Mouse (Mus musculus) testis, adult 2 months (tissue): ENCODE measurements at regions not wholly inside any gene's neighbourhood (a gene's known extent, or its start where the extent isn't known, plus 50 kb on each side); places are given as distances from the start of the nearest gene placed in this dataset.
A peak's percentile ranks its signal among the peaks of the same experiment; 100 is the strongest.

Experiments
- H3K27ac ChIP-seq: fragments of 200-500 bp; 2 replicates; pipeline ENCODE4 v1.5.1; 2012; ENCODE audit warnings: low read depth, low read length; ENCODE audit not compliant: control insufficient read depth, insufficient read depth
- H3K27me3 ChIP-seq: fragments of 200-500 bp; 2 replicates; pipeline ENCODE4 v1.6.1; 2012; ENCODE audit warnings: mild to moderate bottlenecking, low read length, moderate library complexity; ENCODE audit not compliant: control insufficient read depth, insufficient read depth
- H3K36me3 ChIP-seq: fragments of 200-500 bp; 2 replicates; pipeline ENCODE4 v1.6.1; 2012; ENCODE audit warnings: mild to moderate bottlenecking, low read length; ENCODE audit not compliant: control insufficient read depth, insufficient read depth
- H3K4me1 ChIP-seq: fragments of 200-500 bp; 2 replicates; pipeline ENCODE4 v1.6.1; 2012; ENCODE audit warnings: low read length; ENCODE audit not compliant: control insufficient read depth, insufficient read depth
- H3K4me3 ChIP-seq: fragments of 200-500 bp; 2 replicates; pipeline ENCODE4 v1.5.1; 2012; ENCODE audit warnings: low read depth, mild to moderate bottlenecking, low read length, moderate library complexity, mixed read lengths; ENCODE audit not compliant: control insufficient read depth
- CTCF ChIP-seq: fragments of 200-500 bp; IDR thresholded peaks from 2 replicates; pipeline ENCODE4 v1.5.1; 2012; ENCODE audit warnings: low read depth, mild to moderate bottlenecking, inconsistent platforms, low read length, moderate library complexity; ENCODE audit not compliant: control insufficient read depth, insufficient read depth, insufficient replicate concordance
- POLR2A ChIP-seq: fragments of 200-500 bp; IDR thresholded peaks from 2 replicates; pipeline ENCODE4 v1.6.1; 2012; ENCODE audit warnings: low read depth, mild to moderate bottlenecking, inconsistent platforms, low read length, moderate library complexity; ENCODE audit not compliant: control insufficient read depth

- H3K27me3 ChIP-seq = no peaks in the 10 kb centered on the region
- TF ChIP-seq POLR2A = no peak
- no peak for TF ChIP-seq CTCF
- H3K4me1 ChIP-seq = no peaks in the 10 kb centered on the region; the same call in 1 of the 2 replicates
- no peak overlapping the region for H3K4me3 ChIP-seq
- no peaks in the 10 kb centered on the region for H3K36me3 ChIP-seq
- no peak overlapping the region for H3K27ac ChIP-seq
Measured at GRCm38 (mm10) chr13:44416986-44417385, 312.3 kb upstream of the Jarid2 start.

GRCm38 (mm10) chr13:44419056-44419455, 310.2 kb upstream of the Jarid2 start:
- H3K4me1 ChIP-seq = no peaks in the 10 kb centered on the region; the same call in 1 of the 2 replicates
- H3K27me3 ChIP-seq = no peaks in the 10 kb centered on the region
- TF ChIP-seq CTCF (no peak), POLR2A (no peak)
- no peaks in the 10 kb centered on the region for H3K36me3 ChIP-seq
- H3K4me3 ChIP-seq = no peak overlapping the region
- H3K27ac ChIP-seq = no peak overlapping the region

GRCm38 (mm10) chr13:44419472-44420226, 309.6 kb upstream of the Jarid2 start:
- TF ChIP-seq POLR2A (no peak), CTCF (no peak)
- Histone ChIP-seq H3K4me3 (no peak overlapping the region), H3K27me3 (no peaks in the 10 kb centered on the region), H3K36me3 (no peaks in the 10 kb centered on the region), H3K4me1 (no peaks in the 10 kb centered on the region; the same call in 1 of the 2 replicates), H3K27ac (no peak overlapping the region)

- H3K4me1 ChIP-seq = no peaks in the 10 kb centered on the region; the same call in 1 of the 2 replicates
- H3K4me3 ChIP-seq = no peak overlapping the region
- H3K27me3 ChIP-seq = no peaks in the 10 kb centered on the region
- H3K36me3 ChIP-seq = no peaks in the 10 kb centered on the region
- no peak for TF ChIP-seq POLR2A
- TF ChIP-seq CTCF = no peak
- no peak overlapping the region for H3K27ac ChIP-seq
Measured at GRCm38 (mm10) chr13:44420227-44420592, 309.1 kb upstream of the Jarid2 start.

- H3K4me1 ChIP-seq = no peaks in the 10 kb centered on the region; the same call in 1 of the 2 replicates
- no peak overlapping the region for H3K4me3 ChIP-seq
- H3K36me3 ChIP-seq = no peaks in the 10 kb centered on the region
- no peak overlapping the region for H3K27ac ChIP-seq
- TF ChIP-seq CTCF (no peak), POLR2A (no peak)
- no peaks in the 10 kb centered on the region for H3K27me3 ChIP-seq
Measured at GRCm38 (mm10) chr13:44420941-44421340, 308.3 kb upstream of the Jarid2 start.

- no peaks in the 10 kb centered on the region; the same call in 1 of the 2 replicates for H3K4me1 ChIP-seq
- no peaks in the 10 kb centered on the region for H3K36me3 ChIP-seq
- no peak overlapping the region for H3K4me3 ChIP-seq
- H3K27ac ChIP-seq = no peak overlapping the region
- no peaks in the 10 kb centered on the region for H3K27me3 ChIP-seq
- TF ChIP-seq POLR2A = no peak
- no peak for TF ChIP-seq CTCF
Measured at GRCm38 (mm10) chr13:44421426-44421825, 307.8 kb upstream of the Jarid2 start.

- no peak overlapping the region for H3K27ac ChIP-seq
- H3K27me3 ChIP-seq = no peaks in the 10 kb centered on the region
Measured at GRCm38 (mm10) chr13:44421922-44422321, 307.4 kb upstream of the Jarid2 start.

GRCm38 (mm10) chr13:44430492-44430891, 298.8 kb upstream of the Jarid2 start:
- TF ChIP-seq POLR2A (no peak), CTCF (no peak)
- Histone ChIP-seq H3K36me3 (no peaks in the 10 kb centered on the region), H3K27me3 (no peaks in the 10 kb centered on the region), H3K27ac (no peak overlapping the region), H3K4me1 (peaks cover 2% of the 10 kb centered on the region; the same call in 1 of the 2 replicates), H3K4me3 (peak overlapping the region; percentile 66)

More at GRCm38 (mm10) chr13:44421922-44422321, 307.4 kb upstream of the Jarid2 start:
- no peaks in the 10 kb centered on the region; the same call in 1 of the 2 replicates for H3K4me1 ChIP-seq
- H3K4me3 ChIP-seq = no peak overlapping the region
- no peak for TF ChIP-seq POLR2A
- TF ChIP-seq CTCF = no peak
- no peaks in the 10 kb centered on the region for H3K36me3 ChIP-seq
